Mouse (Mus musculus) intestine, postnatal 0 days (tissue): ENCODE data around the gene Ccl17. TPM values are rescaled to one million over a fixed set of nuclear protein-coding genes. Genes with fewer than 3 reads are reported as not detected.

Experiments
- ATAC-seq: fragments of 200-750 bp; cut with Nextera tagmentation; 2 replicates; pipeline ENCODE4 v1.8.0; 2017; ENCODE audit warnings: mild to moderate bottlenecking, moderate TSS enrichment, moderate library complexity
- H3K27ac ChIP-seq: fragments of 300-500 bp; sonication (generic); 2 replicates; pipeline ENCODE4 v1.5.1; 2014; ENCODE audit warnings: mild to moderate bottlenecking, low read depth, low read length, moderate library complexity
- H3K27me3 ChIP-seq: fragments of 300-500 bp; sonication (generic); replicated peaks from 2 replicates; pipeline ENCODE4 v1.6.1; 2014; ENCODE audit warnings: low read length, mixed read lengths; ENCODE audit not compliant: control insufficient read depth, insufficient read depth
- H3K36me3 ChIP-seq: fragments of 300-500 bp; sonication (generic); 2 replicates; pipeline ENCODE4 v1.6.1; 2014; ENCODE audit warnings: mild to moderate bottlenecking, moderate library complexity; ENCODE audit not compliant: control insufficient read depth, insufficient read depth
- H3K4me1 ChIP-seq: fragments of 300-500 bp; sonication (generic); replicated peaks from 2 replicates; pipeline ENCODE4 v1.6.1; 2014; ENCODE audit warnings: antibody characterized with exemption, low read length, mixed read lengths; ENCODE audit not compliant: control insufficient read depth, insufficient read depth
- H3K4me2 ChIP-seq: fragments of 300-500 bp; sonication (generic); replicated peaks from 2 replicates; pipeline ENCODE4 v1.6.1; 2014; ENCODE audit warnings: low read depth, mild to moderate bottlenecking, moderate library complexity
- H3K4me3 ChIP-seq: fragments of 300-500 bp; sonication (generic); 2 replicates; pipeline ENCODE4 v1.5.1; 2014; ENCODE audit warnings: low read depth, low read length
- H3K9ac ChIP-seq: fragments of 300-500 bp; sonication (generic); 2 replicates; pipeline ENCODE4 v1.6.1; 2014; ENCODE audit warnings: mild to moderate bottlenecking, low read depth, low read length
- H3K9me3 ChIP-seq: fragments of 300-500 bp; sonication (generic); 2 replicates; pipeline ENCODE4 v1.6.1; 2016; ENCODE audit warnings: mixed run types; ENCODE audit not compliant: control insufficient read depth
- CTCF ChIP-seq: sonication (generic); IDR thresholded peaks from 2 replicates; pipeline ENCODE4 v1.5.1; 2016; ENCODE audit warnings: low read depth, mild to moderate bottlenecking, control low read depth, antibody characterized with exemption, moderate library complexity
- WGBS: fragments of 180-500 bp; shearing (Covaris S2); extraction: QIAGEN DNeasy Blood & Tissue Kit; methylation state at CpG from one replicate; pipeline ENCODE4 v1.1.7; 2014; 5-methylcytosine and 5-hydroxymethylcytosine counted together
- polyA plus RNA-seq: library from polyadenylated mRNA; unstranded; fragments of >200 nt; fragmentation: Nextera tagmentation; extraction: Ambion mirVana; gene quantifications from 2 replicates; pipeline ENCODE4 v1.2.1, GENCODE M21; 2015

Gene Ccl17
- polyA plus RNA-seq, 1 experiment from 2014 or later = 1.3 TPM

GRCm38 (mm10) chr8:94774601-94775000, 35.7 kb upstream of the Ccl17 start:
- no peak for ATAC-seq
- peaks cover 12% of the 10 kb centered on the region for H3K4me1 ChIP-seq
- 75% methylated on average over 1 of the region's 1 CpGs for WGBS
- H3K27me3 ChIP-seq = no peaks in the 10 kb centered on the region
- H3K4me3 ChIP-seq = no peak overlapping the region
- H3K9me3 ChIP-seq = no peaks in the 10 kb centered on the region
- H3K4me2 ChIP-seq = no peak overlapping the region
- H3K27ac ChIP-seq = no peak overlapping the region
- no peak overlapping the region for H3K9ac ChIP-seq
- TF ChIP-seq CTCF = no peak
- no peaks in the 10 kb centered on the region; the same call in 1 of the 2 replicates for H3K36me3 ChIP-seq

- H3K27ac ChIP-seq = no peak overlapping the region
- 84% methylated on average over 2 of the region's 2 CpGs for WGBS
- no peak for ATAC-seq
- no peaks in the 10 kb centered on the region for H3K27me3 ChIP-seq
- no peak overlapping the region for H3K4me3 ChIP-seq
- H3K4me2 ChIP-seq = no peak overlapping the region
- no peak overlapping the region for H3K9ac ChIP-seq
- H3K9me3 ChIP-seq = no peaks in the 10 kb centered on the region
- H3K4me1 ChIP-seq = peaks cover 22% of the 10 kb centered on the region
- TF ChIP-seq CTCF = no peak
- H3K36me3 ChIP-seq = peaks cover 11% of the 10 kb centered on the region
These were observed 33.9 kb upstream of the Ccl17 start for GRCm38 (mm10) chr8:94776346-94776745.

GRCm38 (mm10) chr8:94778036-94778435, 32.2 kb upstream of the Ccl17 start:
- peaks cover 11% of the 10 kb centered on the region for H3K36me3 ChIP-seq
- WGBS = 63% methylated on average over 10 of the region's 10 CpGs

GRCm38 (mm10) chr8:94778473-94778872, 31.8 kb upstream of the Ccl17 start:
- peak overlapping the region; percentile 27 for H3K4me2 ChIP-seq
- no peak for TF ChIP-seq CTCF
- peak overlapping the region; percentile 75 for H3K27ac ChIP-seq
- no peaks in the 10 kb centered on the region for H3K27me3 ChIP-seq
- no peaks in the 10 kb centered on the region for H3K9me3 ChIP-seq
- ATAC-seq = peak; percentile 66
- H3K4me1 ChIP-seq = peaks cover 19% of the 10 kb centered on the region
- H3K9ac ChIP-seq = no peak overlapping the region
- no peak overlapping the region for H3K4me3 ChIP-seq
- WGBS = 7% methylated on average over 5 of the region's 5 CpGs
- H3K36me3 ChIP-seq = peaks cover 11% of the 10 kb centered on the region

More at GRCm38 (mm10) chr8:94778036-94778435, 32.2 kb upstream of the Ccl17 start:
- Histone ChIP-seq H3K4me2 (peak overlapping the region; percentile 7), H3K27ac (peak overlapping the region; percentile 75), H3K9me3 (no peaks in the 10 kb centered on the region), H3K4me1 (peaks cover 19% of the 10 kb centered on the region), H3K27me3 (no peaks in the 10 kb centered on the region), H3K9ac (no peak overlapping the region), H3K4me3 (no peak overlapping the region)
- no peak for ATAC-seq
- TF ChIP-seq CTCF = no peak

GRCm38 (mm10) chr8:94778895-94779533, 31.2 kb upstream of the Ccl17 start:
- WGBS = 57% methylated on average over 10 of the region's 10 CpGs
- no peak for TF ChIP-seq CTCF
- ATAC-seq = peak; percentile 4; the same call in 1 of the 2 replicates
- H3K4me2 ChIP-seq = 0 out of 2 replicates have a peak overlapping the region, but pooled peaks have one; percentile 27
- no peaks in the 10 kb centered on the region for H3K9me3 ChIP-seq
- no peak overlapping the region for H3K9ac ChIP-seq
- H3K4me3 ChIP-seq = no peak overlapping the region
- H3K27ac ChIP-seq = peak overlapping the region; percentile 75
- H3K27me3 ChIP-seq = no peaks in the 10 kb centered on the region
- H3K4me1 ChIP-seq = peaks cover 19% of the 10 kb centered on the region
- peaks cover 11% of the 10 kb centered on the region for H3K36me3 ChIP-seq

GRCm38 (mm10) chr8:94779534-94780294, 30.5 kb upstream of the Ccl17 start:
- Histone ChIP-seq H3K27me3 (no peaks in the 10 kb centered on the region), H3K27ac (no peak overlapping the region), H3K4me1 (peaks cover 19% of the 10 kb centered on the region), H3K9me3 (no peaks in the 10 kb centered on the region), H3K36me3 (peaks cover 11% of the 10 kb centered on the region), H3K9ac (no peak overlapping the region), H3K4me3 (no peak overlapping the region), H3K4me2 (no peak overlapping the region)
- ATAC-seq = no peak
- 96% methylated on average over 16 of the region's 16 CpGs for WGBS
- peak; percentile 23; the same call in 1 of the 2 replicates for TF ChIP-seq CTCF
